Mouse (Mus musculus): ENCODE results near the gene Naa60. TPM values are rescaled to one million over a fixed set of nuclear protein-coding genes. Genes with fewer than 3 reads are reported as not detected.

Gene Naa60
- polyA plus RNA-seq, 1 experiment from 2014 or later, result 53.0 TPM

GRCm38 (mm10) chr16:3933536-3933935, 61.4 kb downstream of the Naa60 start:
- peaks cover 26% of the 10 kb centered on the region for H3K36me3 ChIP-seq (ENCODE audit: control insufficient read depth, insufficient read depth, low read length)
- H3K4me3 ChIP-seq (ENCODE audit: low read depth, low read length), result no peak overlapping the region
- ATAC-seq (ENCODE audit: insufficient number of reproducible peaks, insufficient read depth, low FRiP score, low read depth), result no peak

GRCm38 (mm10) chr16:3934091-3934490, 61.9 kb downstream of the Naa60 start:
- WGBS, result 100% methylated on average over 1 of the region's 1 CpGs
- Histone ChIP-seq H3K27ac (ENCODE audit: low read length) (no peak overlapping the region), H3K4me1 (ENCODE audit: control insufficient read depth, insufficient read depth, low read length) (no peaks in the 10 kb centered on the region), H3K27me3 (ENCODE audit: control insufficient read depth, insufficient read depth, low read length) (no peaks in the 10 kb centered on the region), H3K4me2 (replicated peaks; ENCODE audit: low read depth, low read length) (no peak overlapping the region), H3K4me3 (ENCODE audit: low read depth, low read length) (no peak overlapping the region), H3K9ac (replicated peaks; ENCODE audit: low read depth, low read length) (no peak overlapping the region), H3K36me3 (ENCODE audit: control insufficient read depth, insufficient read depth, low read length) (peaks cover 23% of the 10 kb centered on the region), H3K9me3 (ENCODE audit: control insufficient read depth, low read depth, low read length) (no peaks in the 10 kb centered on the region)
- ATAC-seq (ENCODE audit: insufficient number of reproducible peaks, insufficient read depth, low FRiP score, low read depth), result no peak

More at GRCm38 (mm10) chr16:3933536-3933935, 61.4 kb downstream of the Naa60 start:
- Histone ChIP-seq H3K27ac (ENCODE audit: low read length) (no peak overlapping the region), H3K4me2 (replicated peaks; ENCODE audit: low read depth, low read length) (no peak overlapping the region), H3K9ac (replicated peaks; ENCODE audit: low read depth, low read length) (no peak overlapping the region), H3K27me3 (ENCODE audit: control insufficient read depth, insufficient read depth, low read length) (no peaks in the 10 kb centered on the region), H3K4me1 (ENCODE audit: control insufficient read depth, insufficient read depth, low read length) (no peaks in the 10 kb centered on the region), H3K9me3 (ENCODE audit: control insufficient read depth, low read depth, low read length) (no peaks in the 10 kb centered on the region)
- 94% methylated on average over 6 of the region's 6 CpGs for WGBS

GRCm38 (mm10) chr16:3934701-3935100, 62.5 kb downstream of the Naa60 start:
- Histone ChIP-seq H3K27me3 (ENCODE audit: control insufficient read depth, insufficient read depth, low read length) (no peaks in the 10 kb centered on the region), H3K9ac (replicated peaks; ENCODE audit: low read depth, low read length) (no peak overlapping the region), H3K36me3 (ENCODE audit: control insufficient read depth, insufficient read depth, low read length) (peaks cover 24% of the 10 kb centered on the region), H3K27ac (ENCODE audit: low read length) (no peak overlapping the region), H3K4me1 (ENCODE audit: control insufficient read depth, insufficient read depth, low read length) (no peaks in the 10 kb centered on the region), H3K4me3 (ENCODE audit: low read depth, low read length) (no peak overlapping the region), H3K4me2 (replicated peaks; ENCODE audit: low read depth, low read length) (no peak overlapping the region), H3K9me3 (ENCODE audit: control insufficient read depth, low read depth, low read length) (no peaks in the 10 kb centered on the region)
- ATAC-seq (ENCODE audit: insufficient number of reproducible peaks, insufficient read depth, low FRiP score, low read depth), result no peak
- 87% methylated on average over 4 of the region's 4 CpGs for WGBS

GRCm38 (mm10) chr16:3951141-3951540, 79.0 kb downstream of the Naa60 start:
- no peak overlapping the region for H3K4me3 ChIP-seq (ENCODE audit: low read depth, low read length)
- H3K27me3 ChIP-seq (ENCODE audit: control insufficient read depth, insufficient read depth, low read length), result no peaks in the 10 kb centered on the region
- 83% methylated on average over 1 of the region's 1 CpGs for whole genome bisulfite sequencing
- H3K4me2 ChIP-seq (replicated peaks; ENCODE audit: low read depth, low read length), result no peak overlapping the region
- ATAC-seq (ENCODE audit: insufficient number of reproducible peaks, insufficient read depth, low FRiP score, low read depth), result no peak
- H3K9ac ChIP-seq (replicated peaks; ENCODE audit: low read depth, low read length), result no peak overlapping the region
- no peaks in the 10 kb centered on the region for H3K4me1 ChIP-seq (ENCODE audit: control insufficient read depth, insufficient read depth, low read length)
- no peaks in the 10 kb centered on the region for H3K9me3 ChIP-seq (ENCODE audit: control insufficient read depth, low read depth, low read length)
- no peak overlapping the region for H3K27ac ChIP-seq (ENCODE audit: low read length)
- H3K36me3 ChIP-seq (ENCODE audit: control insufficient read depth, insufficient read depth, low read length), result no peaks in the 10 kb centered on the region

Small RNA genes lying within 50 kb of the gene (microRNA-seq; reads per million reads assigned to microRNA genes)
- not detected for gene Gm23493

Other genes with a start within 250 kb of the Naa60 start
- not detected in 2 replicates for gene Mefv, start 154.3 kb upstream of the Naa60 start, polyA plus RNA-seq (2014; fragmentation: Nextera tagmentation; extraction: Ambion mirVana)
- gene Zfp263, start 128.3 kb upstream of the Naa60 start, polyA plus RNA-seq (2014; fragmentation: Nextera tagmentation; extraction: Ambion mirVana), result 29.9 and 30.3 TPM in 2 replicates
- gene Olfr15, start 41.5 kb upstream of the Naa60 start, polyA plus RNA-seq (2014; fragmentation: Nextera tagmentation; extraction: Ambion mirVana), result not detected in 2 replicates
- gene Zfp174, start 25.1 kb upstream of the Naa60 start, polyA plus RNA-seq (2014; fragmentation: Nextera tagmentation; extraction: Ambion mirVana), result 1.7 TPM in 2 replicates
- 7.0 and 8.1 TPM in 2 replicates for gene Zfp597, start 12.2 kb downstream of the Naa60 start, polyA plus RNA-seq (2014; fragmentation: Nextera tagmentation; extraction: Ambion mirVana)
- gene Gm20695, start 12.3 kb downstream of the Naa60 start, polyA plus RNA-seq (2014; fragmentation: Nextera tagmentation; extraction: Ambion mirVana), result 1.00 and 3.2 TPM in 2 replicates
- gene 1700037C18Rik, start 36.3 kb downstream of the Naa60 start, polyA plus RNA-seq (2014; fragmentation: Nextera tagmentation; extraction: Ambion mirVana), result 6.2 and 6.6 TPM in 2 replicates
- gene Cluap1, start 36.4 kb downstream of the Naa60 start, polyA plus RNA-seq (2014; fragmentation: Nextera tagmentation; extraction: Ambion mirVana), result 28.3 and 28.9 TPM in 2 replicates
- gene Nlrc3, start 104.3 kb downstream of the Naa60 start, polyA plus RNA-seq (2014; fragmentation: Nextera tagmentation; extraction: Ambion mirVana), result 0.83 and 1.2 TPM in 2 replicates
- gene Slx4, start 131.4 kb downstream of the Naa60 start, polyA plus RNA-seq (2014; fragmentation: Nextera tagmentation; extraction: Ambion mirVana), result 23.1 and 28.1 TPM in 2 replicates
- gene Dnase1, start 164.6 kb downstream of the Naa60 start, polyA plus RNA-seq (2014; fragmentation: Nextera tagmentation; extraction: Ambion mirVana), result 5.5 and 12.0 TPM in 2 replicates
- 93.4 and 94.0 TPM in 2 replicates for gene Trap1, start 205.5 kb downstream of the Naa60 start, polyA plus RNA-seq (2014; fragmentation: Nextera tagmentation; extraction: Ambion mirVana)

All from stomach, embryonic 14.5 days (tissue).